Mouse (Mus musculus) v-Abl transformed pro-B cells (cell line): ENCODE data around the gene Kif5a.

Experiments used
- in situ Hi-C, 2 experiments: fragments of 400-800 bp; cut with MboI; formaldehyde crosslinking; loops; one replicate each; pipeline ENCODE4 v1.15.1; 2025; ENCODE audit not compliant: unreplicated experiment in 2 of 2

Gene Kif5a

DNA sequence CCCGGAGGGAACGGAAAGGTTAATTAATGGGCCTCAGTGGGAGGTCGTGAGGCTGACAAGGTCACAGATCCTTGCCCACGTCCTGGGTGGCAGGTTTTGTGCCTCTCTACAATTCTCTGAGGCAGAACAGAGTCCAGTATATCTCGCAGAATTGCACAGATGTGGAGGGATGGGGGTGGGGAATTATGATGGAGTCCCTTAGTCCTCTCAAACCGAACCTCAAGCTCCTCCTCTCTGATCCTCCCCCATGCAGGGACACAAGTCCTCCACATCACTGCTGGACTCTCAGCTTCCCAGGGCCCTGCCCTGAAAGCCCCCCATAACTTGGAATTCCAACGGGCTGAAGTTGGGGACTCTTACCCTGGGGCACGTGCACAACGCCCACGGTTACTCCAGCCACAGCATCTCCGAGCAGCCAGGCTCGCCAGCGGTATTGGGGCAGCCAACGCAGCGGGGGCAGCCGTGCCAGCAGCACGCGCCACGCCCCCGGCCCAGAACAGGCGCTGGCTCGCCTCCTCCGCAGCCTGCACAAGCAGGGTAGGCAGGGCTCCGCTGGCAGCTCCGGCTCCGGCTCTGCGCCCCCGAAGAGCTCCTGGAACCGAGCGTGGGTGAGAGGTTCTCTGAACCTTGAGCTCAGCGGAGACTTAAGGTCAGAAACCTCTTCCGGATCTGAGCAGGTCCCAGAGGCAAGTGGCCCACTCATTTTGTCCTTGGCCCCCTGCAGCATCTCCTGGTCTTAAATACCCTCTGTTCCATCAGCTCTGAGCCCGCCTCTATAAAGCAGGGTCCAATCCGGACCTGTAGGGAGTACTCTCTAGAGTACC, 83.1 kb downstream of the Kif5a start, which contains the start of gene Slc26a10:
Gene Slc26a10 (minus strand): TSS at position 775 of the 824 bp plus-strand sequence.
- in situ Hi-C loops, result loop anchor here (5.0 kb wide), 4 partner anchors 42 to 157 kb away; no protein-coding TSS in a partner anchor

DNA sequence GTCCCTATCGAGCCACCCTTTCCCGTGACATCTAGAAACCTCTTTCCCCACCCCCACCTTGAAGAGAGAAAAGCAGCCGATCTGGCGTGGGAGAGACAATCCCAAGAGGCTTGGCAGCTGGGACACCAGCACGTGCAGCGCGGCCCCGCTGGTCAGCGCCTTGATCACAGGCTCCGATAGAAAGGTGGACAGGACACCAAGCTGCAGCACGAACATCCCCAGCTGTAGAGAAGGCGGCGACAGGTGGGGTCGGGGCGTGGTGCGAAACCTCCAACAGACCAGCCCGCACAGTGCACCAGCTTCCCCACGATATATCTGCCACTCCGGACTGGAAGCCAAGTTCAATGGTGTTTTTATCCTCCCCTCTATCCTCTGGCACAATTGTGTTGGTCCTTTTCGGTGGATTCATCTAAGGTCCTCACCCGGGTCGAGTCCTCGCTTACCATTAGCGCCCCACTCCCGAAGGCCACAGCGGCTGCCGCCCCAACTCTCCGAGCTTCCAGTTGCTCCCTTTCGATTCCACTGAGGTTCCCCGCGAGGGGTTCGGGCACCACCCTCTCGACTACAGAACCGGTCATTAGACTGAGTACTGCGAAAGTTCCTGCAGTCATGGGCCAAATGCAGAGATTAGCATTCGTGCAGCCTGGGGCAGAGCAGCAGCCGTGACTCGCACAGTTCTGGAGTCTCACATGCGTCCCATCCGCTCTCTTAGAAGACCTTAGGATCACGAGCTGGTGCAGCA, 84.7 kb downstream of the Kif5a start:
- in situ Hi-C loops, result loop anchor here (5.0 kb wide), 4 partner anchors 44 to 159 kb away; no protein-coding TSS in a partner anchor

DNA sequence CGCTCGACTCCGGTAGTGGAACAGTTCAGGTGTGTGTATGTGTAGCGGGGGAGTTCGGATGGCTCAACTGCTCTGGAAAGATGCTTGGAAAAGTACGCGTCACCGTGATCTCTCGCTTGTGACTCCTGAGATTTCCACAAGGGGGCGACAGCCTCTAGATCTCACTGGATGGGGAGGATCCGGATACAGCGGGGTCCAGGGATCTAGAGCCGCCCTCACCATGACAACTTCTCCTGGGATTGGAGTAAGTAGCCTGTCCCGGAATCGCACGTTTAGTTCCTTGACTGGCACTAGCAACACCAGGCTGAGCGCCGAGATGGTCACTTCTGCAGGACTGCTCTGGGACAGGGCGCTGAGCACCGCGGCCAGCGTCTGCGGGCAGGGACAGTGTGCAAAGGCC, 85.4 kb downstream of the Kif5a start:
- in situ Hi-C loops, result loop anchor here (5.0 kb wide), 4 partner anchors 45 to 160 kb away; no protein-coding TSS in a partner anchor

DNA sequence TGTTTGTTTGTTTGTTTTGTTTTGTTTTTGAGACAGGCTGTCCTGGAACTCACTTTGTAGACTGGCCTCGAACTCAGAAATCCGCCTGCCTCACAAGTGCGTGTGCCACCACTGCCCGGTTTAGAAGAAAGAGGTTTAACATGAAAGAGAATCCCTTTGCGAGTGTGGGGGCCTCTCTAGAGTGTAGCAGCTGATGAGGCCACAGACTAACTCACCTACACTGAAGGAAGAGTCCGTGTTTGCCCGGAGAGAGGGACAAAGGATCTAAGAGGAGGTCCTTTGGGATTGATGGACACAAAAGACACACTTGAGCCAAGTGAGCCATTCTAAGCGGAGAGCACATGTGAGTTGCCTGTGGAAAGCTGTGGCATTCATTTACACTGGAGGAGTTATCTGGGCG, 85.9 kb downstream of the Kif5a start:
- in situ Hi-C loops, result loop anchor here (5.0 kb wide), 4 partner anchors 45 to 160 kb away; no protein-coding TSS in a partner anchor

DNA sequence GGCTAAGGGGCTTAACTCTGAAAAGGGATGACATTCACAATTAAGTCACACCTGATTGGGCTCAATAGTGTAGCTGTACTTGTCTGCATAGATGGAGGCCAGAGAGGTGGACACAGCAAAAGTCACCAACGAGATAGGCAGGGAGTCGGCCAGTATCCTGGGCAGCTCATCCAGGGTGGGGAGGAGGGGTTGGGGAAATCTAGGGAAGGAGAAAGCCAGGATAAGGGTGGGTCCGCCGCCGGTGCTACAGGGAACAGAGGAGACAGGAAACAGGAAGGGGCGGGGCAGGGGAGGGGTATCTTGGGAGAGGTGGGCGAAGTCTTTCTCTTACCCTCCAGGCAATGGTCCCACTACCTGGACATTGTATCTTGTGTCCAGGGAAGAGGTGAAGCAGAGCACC, 86.4 kb downstream of the Kif5a start:
- in situ Hi-C loops, result loop anchor here (5.0 kb wide), 4 partner anchors 46 to 161 kb away; no protein-coding TSS in a partner anchor

DNA sequence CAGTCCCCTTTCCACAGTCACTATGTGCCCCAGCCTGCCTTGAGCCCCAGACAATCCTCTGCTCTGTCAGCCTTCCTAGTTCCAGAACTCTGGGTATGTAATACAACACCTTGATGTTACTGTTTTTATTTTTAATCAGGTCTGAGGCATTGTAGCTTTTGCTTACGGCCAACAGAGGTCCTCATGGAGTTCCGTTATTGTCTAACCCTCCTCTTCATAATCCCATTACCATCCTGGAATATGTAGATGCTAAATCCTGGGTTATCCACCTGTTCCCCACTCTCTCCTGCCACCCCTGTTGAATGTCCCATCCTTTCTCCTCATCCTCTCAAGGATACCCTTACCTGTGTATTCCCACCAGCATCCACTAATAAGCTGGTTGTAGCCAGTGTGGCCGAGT, 86.9 kb downstream of the Kif5a start:
- in situ Hi-C loops, result loop anchor here (5.0 kb wide), 4 partner anchors 46 to 161 kb away; no protein-coding TSS in a partner anchor
